Mouse (Mus musculus): Measurements from ENCODE around the gene Ostm1.

DNA sequence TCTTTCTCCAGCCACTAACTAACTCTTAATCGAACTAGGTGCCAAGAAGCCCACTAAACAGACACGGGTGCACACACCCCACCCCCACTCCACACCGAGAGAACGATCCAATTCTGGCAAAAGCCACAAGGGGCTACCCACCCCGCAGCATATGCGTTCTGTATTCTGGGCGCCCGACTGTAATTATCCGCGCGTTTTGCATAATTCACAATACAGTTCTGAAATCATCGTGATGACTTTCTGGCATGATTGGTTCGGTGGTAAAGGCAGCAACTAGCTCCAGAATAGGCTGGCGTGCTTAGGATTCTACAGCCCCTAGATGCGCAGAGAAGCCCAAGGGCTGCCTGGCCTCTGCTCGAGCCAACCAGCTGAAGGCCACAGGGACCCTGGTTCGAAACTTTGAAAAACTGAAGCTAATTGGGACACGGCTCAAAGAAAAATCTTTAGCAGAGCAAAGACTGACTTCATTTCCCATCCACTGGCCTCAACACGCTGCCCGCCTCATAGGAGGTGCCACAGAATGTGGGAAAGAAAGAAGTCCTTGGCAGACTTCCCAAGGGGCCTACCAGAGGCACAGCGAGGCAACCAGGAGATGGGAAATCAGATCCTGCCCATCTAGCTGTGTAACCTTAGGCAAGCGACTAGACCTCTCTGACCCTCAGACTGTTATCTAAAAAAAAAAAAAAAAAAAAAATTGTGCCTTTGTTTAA lies 2.1 kb downstream of the Ostm1 start:
- no peak for TF ChIP-seq CTCF (IDR thresholded peaks at IDR 0.05; ENCODE audit: extremely low read depth, insufficient read depth, low read length)
- TF ChIP-seq POLR2A (IDR thresholded peaks at IDR 0.05; ENCODE audit: extremely low read depth, insufficient read depth, low read length): no peak
